In the genomic region with DNA sequence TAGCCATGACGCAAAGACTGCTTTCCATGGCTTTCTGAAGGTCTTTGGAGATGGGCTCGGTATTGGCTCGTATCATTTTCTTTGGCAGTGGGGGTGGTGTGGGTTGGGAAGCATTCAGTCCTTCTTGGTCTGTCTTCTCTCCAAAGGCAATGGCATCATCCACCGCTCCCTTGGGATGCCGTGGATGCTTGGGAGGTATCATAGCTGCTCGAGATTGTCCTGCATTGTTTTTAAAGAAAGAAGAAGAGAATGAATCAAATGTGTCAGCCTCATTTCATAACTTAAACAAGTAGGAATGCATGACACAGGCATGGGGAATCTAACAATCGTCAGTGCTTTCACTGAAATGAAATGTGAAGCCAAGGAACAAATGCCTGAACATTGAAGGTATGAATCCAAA, we compare ENCODE assay signal across 13 mouse cellular contexts.
"Had no signal": no experiment of that assay in that cellular context is flagged by ENCODE, and none has a peak within 500 bp of the region (broad histone marks: within the 10 kb centered on the region; RNA-seq: fewer than 3 reads in every experiment).

No protein-coding gene starts in this region.

- DNase-seq: gastrocnemius, postnatal 14 days; gastrocnemius, postnatal 36 days; heart, adult 18-20 months; heart, postnatal 14 days; heart, postnatal 36 days; kidney, adult 11 months; kidney, adult 2 months; kidney, adult 9 months; kidney, postnatal 14 days; kidney, postnatal 36 days; layer of hippocampus, adult 9-11 months; layer of hippocampus, postnatal 36 days; left cerebral cortex, postnatal 4 days had no signal
